Mouse (Mus musculus) cerebellum, adult 2 months (tissue): Measurements from ENCODE around the gene Ecm1.

Source experiments
- CTCF ChIP-seq: fragments of 200-500 bp; IDR thresholded peaks from 2 replicates; pipeline ENCODE4 v1.5.1; 2011; ENCODE audit warnings: low read depth, mild to moderate bottlenecking, control low read depth, low read length, moderate library complexity, borderline replicate concordance; ENCODE audit not compliant: insufficient read depth
- POLR2A ChIP-seq: fragments of 200-500 bp; IDR thresholded peaks from 2 replicates; pipeline ENCODE4 v1.6.1; 2011; ENCODE audit warnings: low read length, control low read depth, borderline replicate concordance; ENCODE audit not compliant: insufficient read depth

DNA sequence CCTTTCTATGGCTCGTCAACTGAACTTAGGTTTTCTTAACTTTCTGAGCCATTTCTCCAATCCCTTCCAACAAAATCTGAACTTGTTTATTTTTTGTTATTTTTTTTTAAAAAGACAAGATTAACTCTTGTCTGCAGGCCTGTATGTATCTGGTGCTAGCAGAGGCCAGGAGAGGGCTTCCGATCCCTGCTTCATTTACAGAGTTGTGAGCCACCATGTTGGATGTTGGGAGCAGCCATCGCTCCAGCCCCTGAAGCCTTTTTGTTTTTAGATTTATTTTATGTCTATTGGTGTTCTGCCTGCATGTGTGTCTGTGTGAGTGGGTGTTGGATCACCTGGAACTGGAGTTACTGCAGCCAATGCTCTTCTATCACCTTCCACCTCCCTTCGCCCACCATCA is 7.6 kb downstream of the Ecm1 start:
- no peak for TF ChIP-seq POLR2A
- TF ChIP-seq CTCF: no peak
